Mouse (Mus musculus): ENCODE results near the gene Psmg3.

Psmg3 gene

DNA sequence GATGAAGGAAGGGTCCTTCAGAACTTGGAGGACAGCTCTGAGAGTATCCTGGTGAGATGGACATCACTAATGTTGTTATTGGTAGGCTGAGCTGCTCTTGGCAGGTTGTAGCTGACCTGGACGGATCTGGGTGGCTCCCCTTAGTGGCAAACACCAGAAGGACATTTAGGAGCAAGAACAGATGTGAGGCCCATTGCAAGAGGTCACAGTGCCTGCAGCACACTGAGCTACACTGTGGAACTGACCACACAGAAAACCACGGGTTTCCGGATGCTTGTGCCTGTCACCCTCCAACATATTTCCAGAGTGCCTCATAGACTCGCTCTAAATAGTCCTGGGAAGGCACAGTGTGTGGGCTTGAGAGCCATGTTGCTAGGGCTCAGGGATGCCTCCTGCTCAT lies 37.2 kb downstream of the Psmg3 start:
- TF ChIP-seq NANOG (IDR thresholded peaks at IDR 0.05; ENCODE audit: borderline replicate concordance, low read length) (no peak), CTCF (conservative IDR thresholded peaks at IDR 0.05; ENCODE audit: low read length) (no peak), POU5F1 (IDR thresholded peaks at IDR 0.05; ENCODE audit: borderline replicate concordance, low read length) (no peak)
- Histone ChIP-seq H3K27me3 (ENCODE audit: insufficient read depth, low read length) (peaks cover 19% of the 10 kb centered on the region), H3K36me3 (ENCODE audit: insufficient read depth, low read length) (0 out of 2 replicates have a peak, but pooled peaks cover 4% of the 10 kb centered on the region), H3K9me3 (ENCODE audit: low read length) (peaks cover 6% of the 10 kb centered on the region), H3K4me3 (replicated peaks; ENCODE audit: low read length) (no peak overlapping the region), H3K4me1 (replicated peaks; ENCODE audit: low read depth, low read length) (peaks cover 40% of the 10 kb centered on the region)

- Histone ChIP-seq H3K4me1 (replicated peaks; ENCODE audit: low read depth, low read length) (peaks cover 7% of the 10 kb centered on the region), H3K4me3 (replicated peaks; ENCODE audit: low read length) (no peak overlapping the region), H3K36me3 (ENCODE audit: insufficient read depth, low read length) (no peaks in the 10 kb centered on the region), H3K27me3 (ENCODE audit: insufficient read depth, low read length) (no peaks in the 10 kb centered on the region), H3K9me3 (ENCODE audit: low read length) (no peaks in the 10 kb centered on the region)
- no peak for TF ChIP-seq POU5F1 (IDR thresholded peaks at IDR 0.05; ENCODE audit: borderline replicate concordance, low read length)
- no peak for TF ChIP-seq CTCF (conservative IDR thresholded peaks at IDR 0.05; ENCODE audit: low read length)
- TF ChIP-seq NANOG (IDR thresholded peaks at IDR 0.05; ENCODE audit: borderline replicate concordance, low read length), result no peak
These were observed 45.3 kb downstream of the Psmg3 start for GRCm38 (mm10) chr5:139781406-139781805.

DNA sequence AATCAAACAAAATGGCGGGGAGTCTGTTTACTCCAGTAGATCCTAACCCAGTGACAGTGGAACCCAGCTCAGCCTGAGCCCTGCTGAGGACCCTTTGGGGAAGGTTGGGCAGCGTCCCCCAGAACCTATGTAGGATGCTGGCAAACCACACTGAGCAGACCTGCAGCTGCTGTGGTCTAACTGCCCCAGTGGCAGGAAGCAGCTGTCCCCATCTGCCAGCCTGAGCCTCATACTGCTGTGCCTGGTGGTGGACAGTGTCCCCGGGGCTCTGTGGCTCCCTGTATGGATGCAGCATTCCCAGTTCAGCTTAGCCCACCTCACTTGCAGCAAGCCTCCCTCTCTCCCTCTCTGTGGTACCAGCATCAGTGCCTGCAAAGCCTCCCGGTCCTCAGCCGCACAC lies 49.7 kb downstream of the Psmg3 start:
- Histone ChIP-seq H3K4me3 (replicated peaks; ENCODE audit: low read length) (no peak overlapping the region), H3K9me3 (ENCODE audit: low read length) (no peaks in the 10 kb centered on the region), H3K36me3 (ENCODE audit: insufficient read depth, low read length) (peaks cover 24% of the 10 kb centered on the region), H3K27me3 (ENCODE audit: insufficient read depth, low read length) (no peaks in the 10 kb centered on the region), H3K4me1 (replicated peaks; ENCODE audit: low read depth, low read length) (peaks cover 20% of the 10 kb centered on the region)
- TF ChIP-seq NANOG (IDR thresholded peaks at IDR 0.05; ENCODE audit: borderline replicate concordance, low read length), result no peak
- TF ChIP-seq CTCF (conservative IDR thresholded peaks at IDR 0.05; ENCODE audit: low read length), result no peak
- no peak for TF ChIP-seq POU5F1 (IDR thresholded peaks at IDR 0.05; ENCODE audit: borderline replicate concordance, low read length)

GRCm38 (mm10) chr5:139775216-139775926 lies 51.3 kb downstream of the Psmg3 start, which contains the start of gene Ints1:
TSS of gene Ints1 (minus strand) at chr5:139775674.
- Histone ChIP-seq H3K4me3 (replicated peaks; ENCODE audit: low read length) (peak within 1 kb of the TSS; percentile 97), H3K36me3 (ENCODE audit: insufficient read depth, low read length) (peaks cover 40% of the 10 kb centered on the region), H3K9me3 (ENCODE audit: low read length) (no peaks in the 10 kb centered on the region), H3K4me1 (replicated peaks; ENCODE audit: low read depth, low read length) (peaks cover 25% of the 10 kb centered on the region), H3K27me3 (ENCODE audit: insufficient read depth, low read length) (no peaks in the 10 kb centered on the region)
- TF ChIP-seq NANOG (IDR thresholded peaks at IDR 0.05; ENCODE audit: borderline replicate concordance, low read length) (no peak), CTCF (conservative IDR thresholded peaks at IDR 0.05; ENCODE audit: low read length) (peak; percentile 80), POU5F1 (IDR thresholded peaks at IDR 0.05; ENCODE audit: borderline replicate concordance, low read length) (no peak)

Measured in E14TG2a.4 (cell line).